Mouse (Mus musculus) E14TG2a.4 (cell line): ENCODE measurements at regions not wholly inside any gene's neighbourhood (a gene's known extent, or its start where the extent isn't known, plus 50 kb on each side); places are given as distances from the start of the nearest gene placed in this dataset.

Source experiments
- H3K27me3 ChIP-seq: 2 replicates; pipeline ENCODE4 v1.6.1; 2014; ENCODE audit warnings: low read length, control low read depth; ENCODE audit not compliant: insufficient read depth
- H3K36me3 ChIP-seq: 2 replicates; pipeline ENCODE4 v1.6.1; 2014; ENCODE audit warnings: low read length, control low read depth; ENCODE audit not compliant: insufficient read depth
- H3K4me1 ChIP-seq: replicated peaks from 2 replicates; pipeline ENCODE4 v1.6.1; 2014; ENCODE audit warnings: low read depth, low read length, control low read depth
- H3K4me3 ChIP-seq: replicated peaks from 2 replicates; pipeline ENCODE4 v1.5.1; 2014; ENCODE audit warnings: mild to moderate bottlenecking, low read length
- H3K9me3 ChIP-seq: 2 replicates; pipeline ENCODE4 v1.6.1; 2014; ENCODE audit warnings: low read length, control low read depth
- CTCF ChIP-seq: conservative IDR thresholded peaks from 2 replicates; pipeline ENCODE4 v1.5.1; 2014; ENCODE audit warnings: low read length
- NANOG ChIP-seq: IDR thresholded peaks from 2 replicates; pipeline ENCODE4 v1.6.1; 2014; ENCODE audit warnings: borderline replicate concordance, low read length, mixed read lengths
- POU5F1 ChIP-seq: IDR thresholded peaks from 2 replicates; pipeline ENCODE4 v1.6.1; 2014; ENCODE audit warnings: low read length, borderline replicate concordance

GRCm38 (mm10) chr12:32482777-32483176 lies 104.3 kb downstream of the Ccdc71l start:
- Histone ChIP-seq H3K9me3 (no peaks in the 10 kb centered on the region), H3K4me3 (no peak overlapping the region), H3K27me3 (no peaks in the 10 kb centered on the region), H3K4me1 (no peaks in the 10 kb centered on the region), H3K36me3 (no peaks in the 10 kb centered on the region)
- TF ChIP-seq POU5F1, result no peak

- H3K4me3 ChIP-seq, result no peak overlapping the region
- no peaks in the 10 kb centered on the region for H3K4me1 ChIP-seq
- TF ChIP-seq NANOG (no peak), CTCF (no peak), POU5F1 (no peak)
- no peaks in the 10 kb centered on the region for H3K9me3 ChIP-seq
- H3K27me3 ChIP-seq, result no peaks in the 10 kb centered on the region
- no peaks in the 10 kb centered on the region for H3K36me3 ChIP-seq
Measured at GRCm38 (mm10) chr12:32486246-32486645, 107.7 kb downstream of the Ccdc71l start.

- no peak for TF ChIP-seq CTCF
- TF ChIP-seq NANOG, result no peak
- TF ChIP-seq POU5F1, result no peak
- H3K9me3 ChIP-seq, result 0 out of 2 replicates have a peak, but pooled peaks cover under 1% of the 10 kb centered on the region
Measured at GRCm38 (mm10) chr12:32486729-32487128, 108.2 kb downstream of the Ccdc71l start.

GRCm38 (mm10) chr12:32487883-32488577 lies 109.5 kb downstream of the Ccdc71l start:
- Histone ChIP-seq H3K4me1 (no peaks in the 10 kb centered on the region), H3K36me3 (no peaks in the 10 kb centered on the region), H3K27me3 (no peaks in the 10 kb centered on the region), H3K9me3 (peaks cover 13% of the 10 kb centered on the region), H3K4me3 (no peak overlapping the region)
- TF ChIP-seq CTCF, result no peak
- no peak for TF ChIP-seq NANOG
- TF ChIP-seq POU5F1, result no peak

More at GRCm38 (mm10) chr12:32486729-32487128, 108.2 kb downstream of the Ccdc71l start:
- Histone ChIP-seq H3K4me3 (no peak overlapping the region), H3K36me3 (no peaks in the 10 kb centered on the region), H3K4me1 (no peaks in the 10 kb centered on the region), H3K27me3 (no peaks in the 10 kb centered on the region)

- TF ChIP-seq POU5F1, result no peak
- TF ChIP-seq CTCF, result no peak
- no peak for TF ChIP-seq NANOG
Measured at GRCm38 (mm10) chr12:32488578-32488892, 110.0 kb downstream of the Ccdc71l start.

GRCm38 (mm10) chr12:32489415-32490139 lies 111.1 kb downstream of the Ccdc71l start:
- Histone ChIP-seq H3K27me3 (no peaks in the 10 kb centered on the region), H3K4me1 (no peaks in the 10 kb centered on the region), H3K36me3 (no peaks in the 10 kb centered on the region), H3K9me3 (peaks cover 19% of the 10 kb centered on the region), H3K4me3 (no peak overlapping the region)
- TF ChIP-seq NANOG (no peak), CTCF (no peak)

More at GRCm38 (mm10) chr12:32488578-32488892, 110.0 kb downstream of the Ccdc71l start:
- Histone ChIP-seq H3K4me3 (no peak overlapping the region), H3K27me3 (no peaks in the 10 kb centered on the region), H3K4me1 (no peaks in the 10 kb centered on the region), H3K9me3 (peaks cover 18% of the 10 kb centered on the region), H3K36me3 (no peaks in the 10 kb centered on the region)

GRCm38 (mm10) chr12:32504196-32504595 lies 125.7 kb downstream of the Ccdc71l start:
- Histone ChIP-seq H3K4me3 (no peak overlapping the region), H3K4me1 (no peaks in the 10 kb centered on the region), H3K9me3 (no peaks in the 10 kb centered on the region), H3K36me3 (no peaks in the 10 kb centered on the region), H3K27me3 (no peaks in the 10 kb centered on the region)
- TF ChIP-seq CTCF (no peak), NANOG (no peak), POU5F1 (no peak)

GRCm38 (mm10) chr12:32508671-32509070 lies 130.2 kb downstream of the Ccdc71l start:
- Histone ChIP-seq H3K36me3 (no peaks in the 10 kb centered on the region), H3K4me3 (no peak overlapping the region), H3K27me3 (no peaks in the 10 kb centered on the region), H3K9me3 (no peaks in the 10 kb centered on the region), H3K4me1 (no peaks in the 10 kb centered on the region)
- TF ChIP-seq POU5F1 (no peak), NANOG (no peak), CTCF (no peak)
